14 mouse cellular contexts compared by ENCODE assay signal in the genomic region with DNA sequence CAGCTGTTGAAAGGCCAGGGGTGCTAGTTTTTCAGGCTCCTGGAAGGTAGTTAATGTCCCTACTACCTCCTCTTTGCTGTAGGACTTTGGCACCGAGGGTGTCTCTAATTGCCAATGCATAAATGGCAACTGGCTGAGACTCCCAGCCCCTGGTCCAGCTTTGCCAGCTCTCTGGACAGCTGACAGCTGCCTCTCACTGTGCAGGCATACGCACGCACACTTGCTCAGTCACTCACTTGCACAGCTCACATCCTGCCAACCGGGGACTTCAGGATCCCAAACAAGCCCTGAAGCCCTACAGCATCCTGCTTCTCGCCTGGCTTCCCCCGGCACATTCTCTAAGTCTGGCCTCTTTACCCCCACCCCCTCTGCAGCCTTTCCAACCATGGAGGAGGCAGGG.
A peak's percentile ranks its signal among the peaks of the same experiment; 100 is the strongest.
DNase-seq lines count a peak whose midpoint lies in the region; ATAC-seq lines count a peak whose summit lies in the region.
"Had no signal": no experiment of that assay in that cellular context is flagged by ENCODE, and none has a peak within 500 bp of the region (broad histone marks: within the 10 kb centered on the region; RNA-seq: fewer than 3 reads in every experiment).

No protein-coding gene starts in this region.

- H3K27me3 ChIP-seq in hindbrain, embryonic 14.5 days (ENCODE audit: control insufficient read depth, insufficient read depth, low read length) = no peaks in the 10 kb centered on the region
- H3K27me3 ChIP-seq in hindbrain, embryonic 10.5 days (ENCODE audit: insufficient read depth, poor library complexity, severe bottlenecking) = peaks cover 54% of the 10 kb centered on the region

- no peaks in the 10 kb centered on the region for H3K9me3 ChIP-seq in hindbrain, embryonic 14.5 days (ENCODE audit: control insufficient read depth, low read length)
- no peaks in the 10 kb centered on the region for H3K9me3 ChIP-seq in hindbrain, embryonic 10.5 days
- H3K9me3 ChIP-seq: megakaryocyte, embryonic 14.5 days had no signal

- no peak overlapping the region for H3K4me2 ChIP-seq in hindbrain, embryonic 14.5 days (replicated peaks)
- H3K4me2 ChIP-seq: lung, embryonic 14.5 days had no signal

- peak; percentile 73 to 81 for DNase-seq in cerebellum, postnatal 14 days
- no peak for DNase-seq in cerebellum, adult 11-12 months
- DNase-seq in hindbrain, embryonic 14.5 days (ENCODE audit: low spot score) = no peak
- no peak for DNase-seq in hindbrain, embryonic 10.5 days (ENCODE audit: low spot score)
- peak; percentile 33 for DNase-seq in right cerebral cortex, postnatal 4 days
- no peak for DNase-seq in right cerebral cortex, postnatal 14 days
- DNase-seq in ovary, postnatal 14 days (ENCODE audit: low spot score) = no peak
- DNase-seq: adrenal gland, postnatal 14 days; embryo, embryonic 11 days; heart, postnatal 10 days; kidney, adult 2 months; lung, embryonic 14.5 days had no signal

- H3K4me3 ChIP-seq in hindbrain, embryonic 14.5 days (replicated peaks; ENCODE audit: low read length) = no peak overlapping the region
- no peak overlapping the region for H3K4me3 ChIP-seq in hindbrain, embryonic 10.5 days
- H3K4me3 ChIP-seq: megakaryocyte, embryonic 14.5 days had no signal

- 59% methylated on average over 6 of the region's 6 CpGs for WGBS in hindbrain, embryonic 14.5 days
- 85% methylated on average over 6 of the region's 6 CpGs for WGBS in hindbrain, embryonic 10.5 days

- no peak overlapping the region for H3K27ac ChIP-seq in hindbrain, embryonic 14.5 days
- H3K27ac ChIP-seq in hindbrain, embryonic 10.5 days = no peak overlapping the region

- 0 out of 2 replicates have a peak, but pooled peaks have one; percentile 46 for ATAC-seq in hindbrain, embryonic 14.5 days (ENCODE audit: low FRiP score)
- no peak for ATAC-seq in megakaryocyte, adult 5-6 weeks (ENCODE audit: poor library complexity, severe bottlenecking)

- no peaks in the 10 kb centered on the region for H3K36me3 ChIP-seq in hindbrain, embryonic 14.5 days (replicated peaks; ENCODE audit: control insufficient read depth, insufficient read depth)
- no peaks in the 10 kb centered on the region for H3K36me3 ChIP-seq in hindbrain, embryonic 10.5 days

- H3K9ac ChIP-seq in hindbrain, embryonic 14.5 days = no peak overlapping the region
- H3K9ac ChIP-seq: lung, embryonic 14.5 days had no signal

- no peaks in the 10 kb centered on the region for H3K4me1 ChIP-seq in hindbrain, embryonic 14.5 days (replicated peaks; ENCODE audit: control insufficient read depth, insufficient read depth, low read length)
- H3K4me1 ChIP-seq in hindbrain, embryonic 10.5 days (replicated peaks) = peaks cover 30% of the 10 kb centered on the region
- H3K4me1 ChIP-seq: megakaryocyte, embryonic 14.5 days had no signal

Comparison
In these comparisons a context has a peak if more than half of its experiments do, and no peak if none do; other contexts are left out.
1. DNase-seq: peak in cerebellum, postnatal 14 days (2 of 2) and right cerebral cortex, postnatal 4 days (single experiment); none in cerebellum, adult 11-12 months (single experiment), hindbrain, embryonic 14.5 days (single experiment), hindbrain, embryonic 10.5 days (single experiment), right cerebral cortex, postnatal 14 days (single experiment) and ovary, postnatal 14 days (single experiment).